Mouse (Mus musculus) bone marrow macrophage, adult 2 months (primary cell): ENCODE results near the gene 4930447C04Rik.

Experiments
- CTCF ChIP-seq: IDR thresholded peaks from 2 replicates; pipeline ENCODE4 v1.5.1; 2012; ENCODE audit warnings: low read depth, mild to moderate bottlenecking, low read length, moderate library complexity
- POLR2A ChIP-seq: IDR thresholded peaks from 2 replicates; pipeline ENCODE4 v1.6.1; 2012; ENCODE audit warnings: mild to moderate bottlenecking, low read depth, low read length, borderline replicate concordance

- TF ChIP-seq CTCF (no peak), POLR2A (no peak)
Observed at GRCm38 (mm10) chr12:72973161-72973560, 32.6 kb upstream of the 4930447C04Rik start.
